In the genomic region with DNA sequence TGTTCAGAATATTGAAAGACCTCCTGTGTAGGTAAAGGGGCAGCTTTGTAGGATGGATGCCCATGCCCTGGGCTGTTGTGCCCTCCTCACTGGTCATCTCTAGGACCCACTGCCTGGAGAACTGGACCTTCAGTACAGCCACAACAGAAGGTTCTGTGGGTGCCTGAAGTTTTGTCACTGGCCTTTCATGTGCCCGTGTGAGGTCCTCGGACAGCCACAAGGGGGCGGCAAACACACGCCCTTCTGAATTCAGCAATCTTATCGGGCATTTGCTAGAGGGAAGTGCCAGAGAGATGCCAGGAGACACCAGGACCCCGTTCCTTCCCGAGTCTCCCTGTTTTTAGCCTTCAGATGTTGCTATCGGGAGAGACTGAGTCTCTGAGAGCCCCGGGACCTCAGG, we compare ENCODE assay signal across 8 mouse cellular contexts. TPM values are rescaled to one million over a fixed set of nuclear protein-coding genes. Genes with fewer than 3 reads are reported as not detected.
DNase-seq lines count a peak whose midpoint lies in the region; ATAC-seq and TF ChIP-seq lines count a peak whose summit lies in the region.

No protein-coding gene starts in this region.

- no peak for TF ChIP-seq POLR2A in cerebellum, adult 2 months (IDR thresholded peaks at IDR 0.05; ENCODE audit: borderline replicate concordance, insufficient read depth, low read length)
- no peak for TF ChIP-seq POLR2A in limb, embryonic 14.5 days (IDR thresholded peaks at IDR 0.05; ENCODE audit: borderline replicate concordance, extremely low read depth, insufficient read depth, insufficient read length)

- peak; percentile 90 for DNase-seq in heart, adult 11 months
- peak; percentile 62 to 76 for DNase-seq in cerebellum, adult 2 months
- peak; percentile 62 to 80 for DNase-seq in frontal cortex, postnatal 25 days (ENCODE audit: low spot score in 2 of 2)
- DNase-seq in limb, embryonic 14.5 days (ENCODE audit: low spot score): peak; percentile 72
- DNase-seq in midbrain, postnatal 0 days (ENCODE audit: low spot score): peak; percentile 83
- peak; percentile 85 for DNase-seq in splenic B cell, adult 2 months (ENCODE audit: low read depth, low spot score)

- H3K4me3 ChIP-seq in heart, embryonic 11.5 days (ENCODE audit: low read depth, low read length): no peak overlapping the region
- H3K4me3 ChIP-seq in cerebellum, adult 2 months (replicated peaks; ENCODE audit: insufficient read depth, low read depth, low read length): no peak overlapping the region
- H3K4me3 ChIP-seq in limb, embryonic 14.5 days (replicated peaks; ENCODE audit: low read length): no peak overlapping the region
- no peak overlapping the region for H3K4me3 ChIP-seq in midbrain, postnatal 0 days (ENCODE audit: low read depth, low read length)

- WGBS in heart, embryonic 11.5 days (ENCODE audit: insufficient replicate concordance): 2% methylated on average over 9 of the region's 9 CpGs
- 2% methylated on average over 9 of the region's 9 CpGs for WGBS in cerebellum, adult 2 months
- 2% methylated on average over 9 of the region's 9 CpGs for WGBS in limb, embryonic 14.5 days
- 3% methylated on average over 9 of the region's 9 CpGs for WGBS in midbrain, postnatal 0 days

- no peaks in the 10 kb centered on the region for H3K36me3 ChIP-seq in heart, embryonic 11.5 days (ENCODE audit: control insufficient read depth, insufficient read depth, low read length)
- H3K36me3 ChIP-seq in limb, embryonic 14.5 days (ENCODE audit: control insufficient read depth, insufficient read depth, low read length): no peaks in the 10 kb centered on the region
- H3K36me3 ChIP-seq in midbrain, postnatal 0 days (ENCODE audit: insufficient read depth, low read length): no peaks in the 10 kb centered on the region
- peaks cover 2% of the 10 kb centered on the region for H3K36me3 ChIP-seq in splenic B cell, adult 2 months (ENCODE audit: control insufficient read depth, insufficient read depth, low read length, poor library complexity, severe bottlenecking)

- no peak overlapping the region for H3K27ac ChIP-seq in heart, embryonic 11.5 days (ENCODE audit: low read depth, low read length)
- no peak overlapping the region for H3K27ac ChIP-seq in cerebellum, adult 2 months (ENCODE audit: insufficient read depth, low read length)
- H3K27ac ChIP-seq in limb, embryonic 14.5 days (replicated peaks; ENCODE audit: low read depth, low read length): no peak overlapping the region
- H3K27ac ChIP-seq in midbrain, postnatal 0 days (ENCODE audit: low read depth, low read length): no peak overlapping the region

- H3K4me1 ChIP-seq in heart, embryonic 11.5 days (ENCODE audit: control insufficient read depth, insufficient read depth, low read length): 0 out of 2 replicates have a peak, but pooled peaks cover 2% of the 10 kb centered on the region
- no peaks in the 10 kb centered on the region for H3K4me1 ChIP-seq in cerebellum, adult 2 months (ENCODE audit: control insufficient read depth, insufficient read depth, low read length)
- H3K4me1 ChIP-seq in limb, embryonic 14.5 days (ENCODE audit: control insufficient read depth, insufficient read depth, low read length): no peaks in the 10 kb centered on the region
- H3K4me1 ChIP-seq in midbrain, postnatal 0 days (ENCODE audit: insufficient read depth, low read length): no peaks in the 10 kb centered on the region; the same call in 1 of the 2 replicates

- no peak overlapping the region for H3K9ac ChIP-seq in heart, embryonic 11.5 days (ENCODE audit: low read depth, low read length)
- H3K9ac ChIP-seq in limb, embryonic 14.5 days (ENCODE audit: low read depth, low read length, severe bottlenecking): no peak overlapping the region; the same call in 1 of the 2 replicates
- no peak overlapping the region for H3K9ac ChIP-seq in midbrain, postnatal 0 days (replicated peaks; ENCODE audit: low read length, poor library complexity, severe bottlenecking)

- no peak for ATAC-seq in heart, embryonic 11.5 days (replicated peaks; ENCODE audit: insufficient number of reproducible peaks, low FRiP score, low TSS enrichment)
- ATAC-seq in inflammation-experienced regulatory T-cells, adult 6 months: peak; percentile 71
- ATAC-seq in limb, embryonic 14.5 days (ENCODE audit: low FRiP score, low read depth): peak; percentile 44; the same call in 1 of the 2 replicates
- ATAC-seq in midbrain, postnatal 0 days (ENCODE audit: low FRiP score): peak; percentile 20; the same call in 1 of the 2 replicates

- no peaks in the 10 kb centered on the region for H3K27me3 ChIP-seq in heart, embryonic 11.5 days (ENCODE audit: control insufficient read depth, insufficient read depth, low read length)
- H3K27me3 ChIP-seq in cerebellum, adult 2 months (ENCODE audit: control insufficient read depth, insufficient read depth, low read length): no peaks in the 10 kb centered on the region
- H3K27me3 ChIP-seq in limb, embryonic 14.5 days (ENCODE audit: control insufficient read depth, insufficient read depth, low read length): no peaks in the 10 kb centered on the region
- no peaks in the 10 kb centered on the region for H3K27me3 ChIP-seq in midbrain, postnatal 0 days (ENCODE audit: insufficient read depth, low read length)
- no peaks in the 10 kb centered on the region for H3K27me3 ChIP-seq in splenic B cell, adult 2 months (ENCODE audit: control insufficient read depth, insufficient read depth, low read length, poor library complexity, severe bottlenecking)

- 0 out of 2 replicates have a peak, but pooled peaks cover 2% of the 10 kb centered on the region for H3K9me3 ChIP-seq in heart, embryonic 11.5 days (replicated peaks; ENCODE audit: control insufficient read depth, low read length)
- no peaks in the 10 kb centered on the region for H3K9me3 ChIP-seq in limb, embryonic 14.5 days (ENCODE audit: control insufficient read depth, low read length)
- no peaks in the 10 kb centered on the region for H3K9me3 ChIP-seq in midbrain, postnatal 0 days (ENCODE audit: low read length)

- H3K4me2 ChIP-seq in heart, embryonic 11.5 days: no peak overlapping the region; the same call in 1 of the 2 replicates
- H3K4me2 ChIP-seq in limb, embryonic 14.5 days (replicated peaks; ENCODE audit: low read depth, low read length, severe bottlenecking): no peak overlapping the region
- peak overlapping the region; percentile 28; the same call in 1 of the 2 replicates for H3K4me2 ChIP-seq in midbrain, postnatal 0 days (ENCODE audit: low read depth, low read length, poor library complexity, severe bottlenecking)

- TF ChIP-seq CTCF in cerebellum, adult 2 months (IDR thresholded peaks at IDR 0.05; ENCODE audit: borderline replicate concordance, insufficient read depth, low read depth, low read length): peak; percentile 94
- TF ChIP-seq CTCF in midbrain, postnatal 0 days (IDR thresholded peaks at IDR 0.05): peak; percentile 97

RNA-seq across cellular contexts. Expression of gene Ephx1, which starts 32.9 kb away (rescaled TPM):
- polyA plus RNA-seq in heart, embryonic 11.5 days (2014; fragmentation: Nextera tagmentation; extraction: Ambion mirVana): 3.0 and 3.8 TPM in 2 replicates
- polyA plus RNA-seq in cerebellum, adult 2 months (2012; rRNA removed): 54.8 and 61.0 TPM in 2 replicates
- polyA plus RNA-seq in inflammation-experienced regulatory T-cells, adult 6 months (2017; shearing (Covaris generic)): 100 to 1,000 TPM in 2 of 3 experiments, 10 to 100 TPM in 1; 40.9 to 267 (median 215) TPM
- 6.7 TPM in 2 replicates for polyA plus RNA-seq in limb, embryonic 14.5 days (2012; rRNA removed)
- 6.8 and 8.1 TPM in 2 replicates for polyA plus RNA-seq in limb, embryonic 14.5 days (2014; fragmentation: Nextera tagmentation; extraction: Ambion mirVana)
- 11.8 and 13.8 TPM in 2 replicates for total RNA-seq in midbrain, postnatal 0 days (2014; rRNA removed)
- 9.7 and 10.6 TPM in 2 replicates for polyA plus RNA-seq in midbrain, postnatal 0 days (2015; fragmentation: Nextera tagmentation; extraction: Ambion mirVana)

RNA-seq across cellular contexts. Expression of gene Tmem63a, which starts 45.6 kb away (rescaled TPM):
- 5.8 and 6.7 TPM in 2 replicates for polyA plus RNA-seq in heart, embryonic 11.5 days (2014; fragmentation: Nextera tagmentation; extraction: Ambion mirVana)
- polyA plus RNA-seq in cerebellum, adult 2 months (2012; rRNA removed): 87.8 and 117 TPM in 2 replicates
- 10 to 100 TPM; 12.8 to 18.6 (median 14.0) TPM for polyA plus RNA-seq in inflammation-experienced regulatory T-cells, adult 6 months (2017; shearing (Covaris generic))
- 47.9 and 56.9 TPM in 2 replicates for polyA plus RNA-seq in limb, embryonic 14.5 days (2012; rRNA removed)
- 18.2 and 19.1 TPM in 2 replicates for polyA plus RNA-seq in limb, embryonic 14.5 days (2014; fragmentation: Nextera tagmentation; extraction: Ambion mirVana)
- 4.8 and 6.4 TPM in 2 replicates for total RNA-seq in midbrain, postnatal 0 days (2014; rRNA removed)
- polyA plus RNA-seq in midbrain, postnatal 0 days (2015; fragmentation: Nextera tagmentation; extraction: Ambion mirVana): 1.3 and 1.7 TPM in 2 replicates

RNA-seq across cellular contexts. Expression of gene Lefty1, which starts 52.9 kb away (rescaled TPM):
- 1.2 and 1.3 TPM in 2 replicates for polyA plus RNA-seq in heart, embryonic 11.5 days (2014; fragmentation: Nextera tagmentation; extraction: Ambion mirVana)
- 3.6 and 3.7 TPM in 2 replicates for polyA plus RNA-seq in cerebellum, adult 2 months (2012; rRNA removed)
- not detected for polyA plus RNA-seq in inflammation-experienced regulatory T-cells, adult 6 months (2017; shearing (Covaris generic))
- polyA plus RNA-seq in limb, embryonic 14.5 days (2012; rRNA removed): 4.1 and 4.8 TPM in 2 replicates
- polyA plus RNA-seq in limb, embryonic 14.5 days (2014; fragmentation: Nextera tagmentation; extraction: Ambion mirVana): 2.7 and 3.5 TPM in 2 replicates
- total RNA-seq in midbrain, postnatal 0 days (2014; rRNA removed): 0.38 TPM in 1 of 2 replicates, not detected in the other
- polyA plus RNA-seq in midbrain, postnatal 0 days (2015; fragmentation: Nextera tagmentation; extraction: Ambion mirVana): 0.41 and 0.42 TPM in 2 replicates
